Mouse (Mus musculus): ENCODE measurements around the gene Btd. TPM values are rescaled to one million over a fixed set of nuclear protein-coding genes. Genes with fewer than 3 reads are reported as not detected.

The Btd gene
- total RNA-seq, 2 experiments from 2014 or later, result 9.6 TPM

DNA sequence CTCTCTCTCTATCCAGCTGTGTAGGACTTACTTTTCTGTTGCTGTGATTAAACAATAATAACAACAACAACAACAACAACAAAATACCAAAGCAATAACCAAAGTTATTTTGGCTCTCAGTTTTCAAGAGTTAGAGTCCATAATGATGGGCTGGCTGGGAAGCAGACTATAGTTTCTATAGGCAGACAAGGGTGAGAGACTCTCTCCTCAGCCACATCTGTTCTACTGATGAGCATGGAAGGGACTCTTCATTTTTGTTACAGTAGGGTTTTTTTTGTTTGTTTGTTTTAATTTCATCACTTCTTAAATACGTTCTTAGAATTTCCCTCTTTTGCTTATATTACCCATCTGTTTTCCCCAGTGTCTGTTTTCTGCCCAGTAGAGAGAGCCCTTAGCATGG lies 11.8 kb downstream of the Btd start:
- H3K4me3 ChIP-seq, result no peak overlapping the region
- TF ChIP-seq CTCF (conservative IDR thresholded peaks at IDR 0.05), result no peak
- no peak for DNase-seq (ENCODE audit: low spot score in 2 of 2)
- H3K27ac ChIP-seq, result no peak overlapping the region

GRCm38 (mm10) chr14:31653101-31653875 lies 12.5 kb downstream of the Btd start:
- H3K27ac ChIP-seq, result no peak overlapping the region
- H3K4me3 ChIP-seq, result no peak overlapping the region
- no peak for TF ChIP-seq CTCF (conservative IDR thresholded peaks at IDR 0.05)
- DNase-seq (ENCODE audit: low spot score in 2 of 2), result no peak

DNA sequence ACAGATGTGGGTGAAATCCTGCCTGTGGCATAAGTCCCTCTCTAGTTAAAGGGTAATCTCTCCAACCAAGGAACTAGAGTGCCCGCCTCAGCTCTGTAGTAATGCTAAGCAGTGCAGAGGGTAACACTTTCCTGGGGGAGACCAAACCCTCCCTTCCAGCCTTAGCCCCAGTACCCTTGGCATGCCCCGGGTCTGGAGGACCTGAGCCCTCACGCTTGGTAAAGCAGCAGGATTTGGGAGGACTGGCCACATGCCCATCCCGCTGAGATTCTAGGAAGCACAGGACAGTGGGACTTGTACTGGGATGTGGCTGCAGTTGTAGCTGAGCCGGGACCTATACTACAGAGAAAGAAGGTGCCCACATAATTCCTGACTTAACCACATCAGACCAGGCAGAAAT lies 14.0 kb downstream of the Btd start:
- TF ChIP-seq CTCF (conservative IDR thresholded peaks at IDR 0.05), result no peak
- DNase-seq (ENCODE audit: low spot score in 2 of 2), result no peak
- no peak overlapping the region for H3K4me3 ChIP-seq

GRCm38 (mm10) chr14:31655406-31655805 lies 14.6 kb downstream of the Btd start:
- no peak for DNase-seq (ENCODE audit: low spot score in 2 of 2)
- no peak overlapping the region for H3K4me3 ChIP-seq

More for the DNA sequence above, 14.0 kb downstream of the Btd start:
- H3K27ac ChIP-seq, result no peak overlapping the region

DNA sequence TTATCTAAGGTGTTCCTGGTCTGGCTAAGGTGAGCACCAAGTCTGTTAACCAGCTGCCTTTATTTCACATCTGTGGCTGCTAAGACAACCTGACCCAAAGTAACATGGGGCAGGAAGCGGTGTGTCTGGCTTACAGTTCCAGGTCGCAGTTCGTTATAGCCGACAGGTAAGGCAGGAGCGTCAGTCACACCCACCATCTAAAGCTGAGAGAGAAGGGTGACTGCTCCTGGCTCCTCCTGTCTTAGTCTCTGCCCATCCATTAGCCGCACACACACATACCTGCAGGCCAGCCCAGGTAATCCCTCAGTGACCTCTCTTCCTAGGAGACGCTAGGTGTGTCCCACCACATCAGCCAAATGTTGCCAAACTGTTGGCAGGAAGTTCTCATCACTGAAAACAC lies 15.6 kb downstream of the Btd start:
- no peak for TF ChIP-seq CTCF (conservative IDR thresholded peaks at IDR 0.05)
- Histone ChIP-seq H3K4me3 (no peak overlapping the region), H3K27ac (no peak overlapping the region; the same call in 1 of the 2 replicates)
- no peak for DNase-seq (ENCODE audit: low spot score in 2 of 2)

More at GRCm38 (mm10) chr14:31655406-31655805, 14.6 kb downstream of the Btd start:
- H3K27ac ChIP-seq, result no peak overlapping the region
- TF ChIP-seq CTCF (conservative IDR thresholded peaks at IDR 0.05), result no peak

DNA sequence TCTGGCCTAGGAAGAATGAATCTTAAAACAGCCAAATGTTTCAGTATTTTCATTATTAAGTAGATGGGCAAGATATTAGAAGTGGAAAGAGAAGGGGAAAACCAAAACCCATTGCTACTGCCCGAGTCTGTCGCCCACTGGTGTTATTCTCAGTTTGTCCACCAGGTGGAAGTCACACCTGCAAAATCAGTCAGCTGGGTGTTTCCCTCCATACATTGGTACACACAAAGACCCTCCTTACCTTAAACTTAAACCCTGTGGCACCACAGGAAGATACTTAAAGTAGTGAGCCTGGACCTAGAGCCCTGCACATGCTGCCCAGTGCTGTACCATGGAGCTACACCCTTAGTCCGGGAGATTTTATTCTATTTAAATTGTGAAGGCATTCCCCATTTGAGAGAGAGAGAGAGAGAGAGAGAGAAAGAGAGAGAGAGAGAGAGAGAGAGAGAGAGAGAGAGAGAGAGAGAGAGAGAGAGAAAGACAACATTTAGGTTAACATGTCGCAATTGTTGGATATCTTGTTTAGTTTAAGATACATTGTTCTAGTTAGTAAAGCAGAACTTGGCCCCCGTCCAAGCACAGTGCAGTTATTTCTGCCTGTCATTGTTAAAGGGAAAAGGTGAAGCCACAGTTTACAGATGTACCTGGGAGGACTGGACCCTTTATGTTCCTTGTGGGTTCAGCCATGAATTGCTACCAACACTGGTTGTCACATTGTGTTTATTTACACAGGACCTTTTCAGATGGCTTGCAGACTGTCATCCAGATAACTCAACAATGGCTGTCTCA lies 16.2 kb downstream of the Btd start:
- DNase-seq (ENCODE audit: low spot score in 2 of 2), result peak in 1 of 2 experiments; percentile 86
- peak overlapping the region; percentile 97 for H3K27ac ChIP-seq
- no peak overlapping the region for H3K4me3 ChIP-seq
- TF ChIP-seq CTCF (conservative IDR thresholded peaks at IDR 0.05), result peak; percentile 99

DNA sequence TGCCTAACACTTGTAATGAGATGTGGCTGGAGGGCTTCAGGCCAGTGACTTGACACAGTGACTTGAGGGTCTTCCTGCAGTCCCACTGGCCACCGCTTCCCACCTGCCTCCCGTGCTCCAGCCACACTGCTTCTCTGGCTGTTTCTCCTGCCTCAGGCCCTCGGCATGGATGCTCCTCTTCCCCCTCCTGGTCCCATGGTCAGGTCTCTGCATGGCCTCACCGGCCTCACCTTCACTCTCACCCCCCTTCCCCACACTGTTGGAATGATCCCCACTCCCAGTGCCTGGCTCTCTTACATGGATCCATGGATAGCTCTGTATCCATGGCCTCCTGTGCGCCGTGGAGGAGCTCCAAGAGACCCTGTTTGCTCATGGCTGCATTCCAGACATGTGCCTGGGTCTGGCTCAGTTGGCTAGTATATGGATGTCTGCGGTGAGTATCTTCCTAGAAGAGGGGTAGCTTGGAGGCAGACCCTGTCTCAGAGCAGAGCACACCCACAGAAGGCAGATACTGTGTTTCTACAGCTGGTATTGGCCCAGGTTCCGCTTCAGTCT lies 17.4 kb downstream of the Btd start:
- Histone ChIP-seq H3K4me3 (no peak overlapping the region), H3K27ac (peak overlapping the region; percentile 97)
- TF ChIP-seq CTCF (conservative IDR thresholded peaks at IDR 0.05), result no peak
- DNase-seq (ENCODE audit: low spot score in 2 of 2), result no peak

GRCm38 (mm10) chr14:31659501-31660181 lies 18.8 kb downstream of the Btd start:
- TF ChIP-seq CTCF (conservative IDR thresholded peaks at IDR 0.05), result no peak
- Histone ChIP-seq H3K4me3 (no peak overlapping the region), H3K27ac (peak overlapping the region; percentile 97)
- DNase-seq (ENCODE audit: low spot score in 2 of 2), result no peak

GRCm38 (mm10) chr14:31660312-31661093 lies 19.7 kb downstream of the Btd start:
- no peak for TF ChIP-seq CTCF (conservative IDR thresholded peaks at IDR 0.05)
- H3K4me3 ChIP-seq, result no peak overlapping the region
- DNase-seq (ENCODE audit: low spot score in 2 of 2), result peak in 1 of 2 experiments; percentile 60
- H3K27ac ChIP-seq, result peak overlapping the region; percentile 97

- DNase-seq (ENCODE audit: low spot score in 2 of 2), result peak; percentile 86 to 92
- peak; percentile 58 for TF ChIP-seq CTCF (conservative IDR thresholded peaks at IDR 0.05)
- peak overlapping the region; percentile 97 for H3K27ac ChIP-seq
- H3K4me3 ChIP-seq, result peak overlapping the region; percentile 62
Observed at GRCm38 (mm10) chr14:31661671-31662554, 21.1 kb downstream of the Btd start.

DNA sequence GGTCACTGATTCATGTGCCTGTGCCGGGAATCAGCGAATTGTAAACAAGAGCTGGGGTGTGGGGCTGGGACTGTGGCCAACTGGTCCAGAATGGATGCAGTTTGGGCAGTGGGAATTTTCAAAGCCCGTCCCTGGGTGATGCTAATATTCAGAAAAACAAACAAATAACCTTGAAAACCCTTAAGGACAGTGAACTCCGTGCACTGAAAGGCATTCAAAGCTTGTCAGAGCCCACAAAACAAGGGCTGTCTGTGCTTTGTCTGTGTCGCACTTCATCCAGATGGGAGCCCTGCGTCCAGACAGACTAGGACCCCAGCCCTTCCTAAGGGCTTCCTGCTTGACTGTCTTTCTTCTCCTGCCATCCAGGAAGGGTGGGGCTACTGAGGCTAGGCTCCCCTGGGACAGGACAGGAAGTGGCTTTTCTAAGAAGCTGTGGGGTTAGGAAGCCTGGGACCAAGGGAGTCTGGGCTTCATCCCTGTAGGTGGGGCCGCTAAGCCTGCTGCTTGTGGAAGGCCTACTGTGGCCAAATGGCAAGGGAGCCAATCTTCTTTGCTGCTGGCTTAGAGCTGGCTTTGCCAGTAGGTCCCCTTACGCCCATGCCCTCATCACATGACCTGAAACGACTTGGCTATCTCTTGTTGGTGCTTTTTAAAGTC lies 21.9 kb downstream of the Btd start:
- Histone ChIP-seq H3K27ac (peak overlapping the region; percentile 97), H3K4me3 (peak overlapping the region; percentile 62)
- no peak for DNase-seq (ENCODE audit: low spot score in 2 of 2)
- no peak for TF ChIP-seq CTCF (conservative IDR thresholded peaks at IDR 0.05)

Data from layer of hippocampus, adult 2 months (tissue).